Mouse (Mus musculus): ENCODE results near the gene Klhl8.

GRCm38 (mm10) chr5:103913150-103913549 lies 2.1 kb upstream of the Klhl8 start:
- TF ChIP-seq CTCF (IDR thresholded peaks at IDR 0.05; ENCODE audit: low read depth, low read length) (no peak), POLR2AphosphoS5 (IDR thresholded peaks at IDR 0.05; ENCODE audit: insufficient replicate concordance, low read depth, low read length) (no peak), TAL1 (conservative IDR thresholded peaks at IDR 0.05; ENCODE audit: low read depth, low read length) (no peak), GATA1 (IDR thresholded peaks at IDR 0.05; ENCODE audit: borderline replicate concordance, low read length) (no peak)
